Mouse (Mus musculus) G1E (cell line): ENCODE data around the gene Angptl7.

ENCODE experiments used
- CTCF ChIP-seq: IDR thresholded peaks from 2 replicates; pipeline ENCODE4 v1.5.1; 2012; ENCODE audit warnings: low read depth, low read length, inconsistent platforms, mixed read lengths
- GATA2 ChIP-seq: IDR thresholded peaks from 2 replicates; pipeline ENCODE4 v1.6.1; 2012; ENCODE audit warnings: low read depth, low read length, inconsistent platforms, borderline replicate concordance

DNA sequence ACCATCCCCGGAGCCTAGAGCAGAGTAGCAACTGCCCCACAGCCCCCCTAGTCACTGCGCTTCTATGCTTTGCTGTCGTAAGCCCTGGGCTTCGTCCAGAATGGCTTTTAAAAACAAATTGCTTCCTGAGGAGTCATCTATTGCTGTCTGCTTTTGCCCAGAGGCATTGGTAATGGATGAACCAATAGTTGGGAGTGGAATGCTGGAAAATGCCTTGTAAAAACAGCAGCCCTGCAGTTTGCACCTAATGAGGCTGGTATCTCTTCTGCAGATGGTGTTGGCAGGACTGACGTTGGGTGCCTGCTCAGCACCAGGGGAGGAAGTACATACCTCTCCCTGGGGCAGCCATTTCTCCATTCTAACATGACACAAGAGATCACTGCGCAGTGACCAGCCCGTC is 23.3 kb upstream of the Angptl7 start:
- TF ChIP-seq CTCF = no peak
- no peak for TF ChIP-seq GATA2
